Mouse (Mus musculus): Measurements from ENCODE around the gene Dcaf15.

The Dcaf15 gene

DNA sequence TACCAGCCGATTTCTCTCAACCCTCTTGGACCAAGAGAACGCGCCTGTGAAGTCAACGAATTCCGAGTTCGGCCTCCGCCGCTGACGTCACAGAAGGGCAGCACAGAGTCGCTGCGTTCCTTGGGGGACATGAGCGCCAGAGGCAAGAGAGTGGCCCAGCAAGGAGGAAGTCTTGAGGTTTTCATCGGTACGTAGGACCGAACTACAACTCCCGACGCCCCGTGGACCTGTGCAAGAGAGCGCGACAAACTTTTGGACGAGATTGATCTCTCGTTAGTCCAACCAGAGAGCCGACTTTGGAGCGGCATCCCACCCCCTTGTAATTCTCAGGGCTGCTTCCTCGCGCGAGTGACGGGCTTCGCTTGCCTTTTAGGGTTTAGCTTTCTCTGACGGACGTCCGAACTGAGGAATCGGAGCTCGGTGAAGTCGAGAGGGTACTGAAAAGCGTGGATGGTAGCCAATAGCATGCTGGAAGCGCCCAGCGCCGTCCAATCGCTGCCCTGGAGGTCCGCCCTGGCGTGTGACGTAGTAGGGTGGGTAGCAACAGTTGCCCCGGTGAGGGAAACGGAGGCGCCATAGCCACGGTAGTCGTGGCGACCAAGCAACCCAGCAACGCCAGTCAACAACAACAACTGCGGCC lies 38.2 kb downstream of the Dcaf15 start, which contains the start of gene Rfx1:
Rfx1 (plus strand) TSS at position 544 of the 640 bp plus-strand sequence.
- peak; percentile 100 for DNase-seq (ENCODE audit: low read depth, low spot score)

- DNase-seq (ENCODE audit: low read depth, low spot score), result no peak
These were observed 39.0 kb downstream of the Dcaf15 start for GRCm38 (mm10) chr8:84065457-84066072.

DNA sequence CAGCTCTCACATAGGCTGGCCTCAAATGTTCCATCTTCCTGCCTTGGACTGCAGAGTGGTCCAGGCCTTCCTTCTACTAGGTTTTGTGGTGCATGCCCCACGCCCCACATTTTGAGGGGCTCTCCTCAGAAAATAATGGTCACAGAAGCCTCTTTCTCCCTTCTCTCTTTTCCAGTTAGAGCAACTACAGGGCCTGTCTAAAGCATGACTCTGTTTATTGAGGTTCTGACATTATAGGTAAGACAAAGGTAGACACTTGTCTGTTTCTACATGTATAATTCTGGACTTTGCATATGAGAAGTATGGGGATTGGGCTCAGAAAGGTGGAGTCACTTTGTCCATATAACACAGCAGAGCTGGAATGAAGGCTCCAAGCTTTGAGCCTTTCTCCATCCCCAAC lies 39.5 kb downstream of the Dcaf15 start, which contains the start of gene Gm10643:
Gm10643 (minus strand) TSS at position 101 of the 400 bp plus-strand sequence.
- peak; percentile 25 for DNase-seq (ENCODE audit: low read depth, low spot score)

DNA sequence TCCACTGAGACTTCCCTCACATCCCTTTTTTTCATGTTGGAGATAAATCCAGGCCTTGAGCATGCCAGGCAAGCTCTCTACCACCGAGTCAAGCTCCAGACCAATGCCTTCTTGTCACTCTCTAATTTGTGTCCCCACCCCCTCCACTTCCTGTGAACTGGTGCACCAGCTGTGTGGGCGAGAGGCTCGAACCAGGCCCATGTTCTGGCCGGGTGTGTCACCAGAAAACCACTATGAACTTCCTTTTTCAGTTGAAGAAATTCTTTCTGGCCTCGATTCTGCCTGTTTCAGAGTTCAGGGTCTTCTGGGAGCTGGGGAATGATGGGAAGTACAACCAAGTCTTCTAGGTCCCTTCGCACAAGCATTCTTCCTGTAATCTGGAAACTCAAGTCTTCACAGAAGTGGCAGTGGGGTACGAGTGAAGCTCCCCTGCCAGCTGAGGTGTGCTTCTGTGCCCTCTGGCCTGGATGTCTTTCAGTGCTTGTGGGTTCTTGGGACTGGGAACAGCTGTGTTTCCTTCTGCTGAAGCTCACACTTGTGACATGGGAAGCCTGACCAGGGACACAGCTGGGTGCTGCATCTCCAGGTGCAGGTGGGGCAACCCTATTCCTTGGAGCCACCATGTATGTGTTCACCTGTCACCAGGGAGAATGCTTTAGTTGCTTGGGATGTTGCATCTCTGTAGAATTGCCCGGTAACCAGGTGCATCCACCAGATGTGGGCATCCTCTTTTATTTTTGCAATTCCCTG lies 40.5 kb downstream of the Dcaf15 start:
- DNase-seq (ENCODE audit: low read depth, low spot score), result peak; percentile 80

DNA sequence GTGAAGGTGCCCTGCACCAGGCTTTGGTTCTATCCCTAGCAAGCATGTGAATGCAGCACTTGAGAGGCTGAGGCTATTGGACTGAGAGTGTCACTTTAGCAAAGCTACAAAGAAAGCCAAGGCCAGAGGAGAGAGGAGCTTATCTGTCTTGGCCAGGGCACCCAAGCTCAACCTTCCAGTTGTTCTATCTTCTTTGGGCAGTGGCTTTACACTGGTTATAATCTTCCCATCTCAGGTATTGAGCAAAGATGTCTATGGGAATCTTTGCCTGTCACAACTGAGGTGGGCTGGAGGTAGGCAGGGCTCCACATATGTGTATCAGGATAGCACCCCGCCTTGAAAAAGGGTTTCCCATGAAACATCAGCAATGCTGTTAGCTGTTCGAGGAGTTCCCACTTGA lies 44.3 kb downstream of the Dcaf15 start:
- no peak for DNase-seq (ENCODE audit: low read depth, low spot score)

- peak; percentile 26 for DNase-seq (ENCODE audit: low read depth, low spot score)
These were observed 45.3 kb downstream of the Dcaf15 start for GRCm38 (mm10) chr8:84059226-84059625.

- no peak for DNase-seq (ENCODE audit: low read depth, low spot score)
These were observed 46.7 kb downstream of the Dcaf15 start for GRCm38 (mm10) chr8:84057827-84058226.

DNA sequence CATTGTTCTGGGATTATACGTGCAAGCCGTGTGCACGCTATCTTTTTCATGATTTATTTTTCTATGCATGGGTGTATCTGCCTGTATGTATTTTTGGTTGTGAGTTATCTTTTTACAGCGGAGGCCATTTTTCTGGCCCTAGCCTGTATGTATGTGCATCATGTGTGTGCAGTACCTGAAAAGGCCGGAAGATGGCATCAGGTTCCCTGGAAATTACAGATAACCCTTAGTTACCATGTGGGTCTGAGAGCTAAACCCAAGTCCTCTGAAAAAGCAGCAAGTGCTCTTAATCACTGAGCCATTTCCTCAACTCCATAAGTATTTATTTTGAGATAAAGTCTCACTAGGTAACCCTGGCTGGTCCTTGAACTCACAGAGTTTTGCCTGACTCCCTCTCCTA lies 51.3 kb downstream of the Dcaf15 start:
- no peak for DNase-seq (ENCODE audit: low read depth, low spot score)

- DNase-seq (ENCODE audit: low read depth, low spot score), result no peak
These were observed 51.8 kb downstream of the Dcaf15 start for GRCm38 (mm10) chr8:84052746-84053145.

- no peak for DNase-seq (ENCODE audit: low read depth, low spot score)
These were observed 56.4 kb downstream of the Dcaf15 start for GRCm38 (mm10) chr8:84048171-84048570.
